Mouse (Mus musculus): ENCODE results near the gene Slc25a19. TPM values are rescaled to one million over a fixed set of nuclear protein-coding genes. Genes with fewer than 3 reads are reported as not detected.

Gene Slc25a19
- total RNA-seq, 2 experiments from 2014 or later, result 40.9 to 45.2 TPM

Other genes starting within 250 kb of the Slc25a19 start
- gene Cdr2l, start 246.4 kb downstream of the Slc25a19 start, total RNA-seq (2021), result 1 to 10 TPM; 4.8 to 8.3 TPM
- 100 to 1,000 TPM; 103 to 107 TPM for gene Mrpl58, start 224.5 kb downstream of the Slc25a19 start, total RNA-seq (2021)
- 1,000 to 10,000 TPM; 1,042 to 1,140 TPM for gene Atp5h, start 208.3 kb downstream of the Slc25a19 start, total RNA-seq (2021)
- gene Kctd2, start 208.2 kb downstream of the Slc25a19 start, total RNA-seq (2021), result 10 to 100 TPM; 12.8 to 15.5 TPM
- gene Trim80, start 187.8 kb downstream of the Slc25a19 start, total RNA-seq (2021), result not detected
- not detected for gene Slc16a5, start 165.8 kb downstream of the Slc25a19 start, total RNA-seq (2021)
- gene Armc7, start 152.6 kb downstream of the Slc25a19 start, total RNA-seq (2021), result 1 to 10 TPM; 1.4 TPM
- gene Nt5c, start 136.4 kb downstream of the Slc25a19 start, total RNA-seq (2021), result 10 to 100 TPM; 11.9 to 15.1 TPM
- gene Jpt1, start 113.9 kb downstream of the Slc25a19 start, total RNA-seq (2021), result 10 to 100 TPM; 84.9 to 97.5 TPM
- gene Sumo2, start 92.0 kb downstream of the Slc25a19 start, total RNA-seq (2021), result 100 to 1,000 TPM; 121 to 143 TPM
- 10 to 100 TPM; 14.7 to 18.9 TPM for gene Nup85, start 63.9 kb downstream of the Slc25a19 start, total RNA-seq (2021)
- gene Mrps7, start 24.4 kb downstream of the Slc25a19 start, total RNA-seq (2021), result 10 to 100 TPM; 63.6 to 65.4 TPM
- 10 to 100 TPM; 10.9 to 13.2 TPM for gene Gga3, start 24.2 kb downstream of the Slc25a19 start, total RNA-seq (2021)
- 10 to 100 TPM; 35.7 to 42.9 TPM for gene Mif4gd, start 15.3 kb downstream of the Slc25a19 start, total RNA-seq (2021)
- gene Grb2, start 80.3 kb upstream of the Slc25a19 start, total RNA-seq (2021), result 10 to 100 TPM; 76.5 to 93.9 TPM
- 10 to 100 TPM; 52.7 to 61.5 TPM for gene Tmem94, start 137.1 kb upstream of the Slc25a19 start, total RNA-seq (2021)
- 10 to 100 TPM; 18.4 to 20.1 TPM for gene Caskin2, start 185.3 kb upstream of the Slc25a19 start, total RNA-seq (2021)
- 1 to 10 TPM; 5.8 to 7.8 TPM for gene Tsen54, start 186.4 kb upstream of the Slc25a19 start, total RNA-seq (2021)
- gene Llgl2, start 195.8 kb upstream of the Slc25a19 start, total RNA-seq (2021), result 10 to 100 TPM; 11.2 to 11.5 TPM
- under 1 TPM in 1 of 2 experiments, not detected in 1; 0.09 TPM for gene Myo15b, start 230.1 kb upstream of the Slc25a19 start, total RNA-seq (2021)